Mouse (Mus musculus) heart, embryonic 13.5 days (tissue): ENCODE measurements around the gene Rffl. TPM values are rescaled to one million over a fixed set of nuclear protein-coding genes. Genes with fewer than 3 reads are reported as not detected.

Source experiments
- ATAC-seq: fragments of 200-750 bp; cut with Nextera tagmentation; 2 replicates; pipeline ENCODE4 v1.8.0; 2017; ENCODE audit warnings: moderate TSS enrichment; ENCODE audit not compliant: insufficient number of reproducible peaks, low FRiP score, low TSS enrichment; ENCODE audit errors: extremely low read depth
- H3K27ac ChIP-seq: fragments of 300-500 bp; sonication (generic); replicated peaks from 2 replicates; pipeline ENCODE4 v1.5.1; 2015; ENCODE audit warnings: moderate library complexity, mild to moderate bottlenecking, inconsistent platforms
- H3K27me3 ChIP-seq: fragments of 300-500 bp; sonication (generic); replicated peaks from 2 replicates; pipeline ENCODE4 v1.6.1; 2015; ENCODE audit warnings: mild to moderate bottlenecking, inconsistent platforms
- H3K36me3 ChIP-seq: fragments of 300-500 bp; sonication (generic); 2 replicates; pipeline ENCODE4 v1.6.1; 2015; ENCODE audit warnings: mild to moderate bottlenecking, inconsistent platforms
- H3K4me1 ChIP-seq: fragments of 300-500 bp; sonication (generic); 2 replicates; pipeline ENCODE4 v1.6.1; 2015; ENCODE audit warnings: inconsistent platforms
- H3K4me2 ChIP-seq: fragments of 300-500 bp; sonication (generic); 2 replicates; pipeline ENCODE4 v1.6.1; 2015; ENCODE audit warnings: inconsistent platforms, mild to moderate bottlenecking, moderate library complexity
- H3K4me3 ChIP-seq: fragments of 300-500 bp; sonication (generic); 2 replicates; pipeline ENCODE4 v1.5.1; 2015; ENCODE audit warnings: moderate library complexity, mild to moderate bottlenecking, inconsistent platforms
- H3K9ac ChIP-seq: fragments of 300-500 bp; sonication (generic); 2 replicates; pipeline ENCODE4 v1.6.1; 2015; ENCODE audit warnings: inconsistent platforms, mild to moderate bottlenecking, moderate library complexity
- H3K9me3 ChIP-seq: fragments of 300-500 bp; sonication (generic); 2 replicates; pipeline ENCODE4 v1.6.1; 2016; ENCODE audit warnings: inconsistent platforms
- WGBS: fragments of 180-500 bp; shearing (Covaris S2); methylation state at CpG from one replicate; pipeline ENCODE4 v1.1.7; 2015; ENCODE audit warnings: mixed read lengths; 5-methylcytosine and 5-hydroxymethylcytosine counted together
- polyA plus RNA-seq: library from polyadenylated mRNA; unstranded; fragments of >200 nt; fragmentation: Nextera tagmentation; extraction: Ambion mirVana; gene quantifications from 2 replicates; pipeline ENCODE4 v1.2.1, GENCODE M21; 2015

Rffl gene
- polyA plus RNA-seq, 1 experiment from 2014 or later = 5.3 TPM

- ATAC-seq = no peak
These were observed 15.0 kb downstream of the Rffl start for GRCm38 (mm10) chr11:82856032-82856431.

GRCm38 (mm10) chr11:82855327-82855973, 15.6 kb downstream of the Rffl start:
- Histone ChIP-seq H3K9ac (no peak overlapping the region), H3K4me3 (no peak overlapping the region), H3K9me3 (no peaks in the 10 kb centered on the region), H3K4me2 (no peak overlapping the region), H3K4me1 (peaks cover 15% of the 10 kb centered on the region), H3K27me3 (no peaks in the 10 kb centered on the region), H3K36me3 (no peaks in the 10 kb centered on the region), H3K27ac (no peak overlapping the region)
- ATAC-seq = no peak
- WGBS = 77% methylated on average over 9 of the region's 9 CpGs

More at GRCm38 (mm10) chr11:82856032-82856431, 15.0 kb downstream of the Rffl start:
- Histone ChIP-seq H3K27ac (no peak overlapping the region), H3K36me3 (no peaks in the 10 kb centered on the region), H3K9ac (no peak overlapping the region), H3K4me2 (no peak overlapping the region), H3K4me1 (peaks cover 15% of the 10 kb centered on the region), H3K27me3 (no peaks in the 10 kb centered on the region), H3K4me3 (no peak overlapping the region), H3K9me3 (no peaks in the 10 kb centered on the region)
- 85% methylated on average over 10 of the region's 10 CpGs for WGBS

- 79% methylated on average over 6 of the region's 6 CpGs for WGBS
- Histone ChIP-seq H3K4me1 (peaks cover 19% of the 10 kb centered on the region), H3K9ac (no peak overlapping the region), H3K27ac (no peak overlapping the region), H3K27me3 (no peaks in the 10 kb centered on the region), H3K4me2 (no peak overlapping the region), H3K4me3 (no peak overlapping the region), H3K36me3 (no peaks in the 10 kb centered on the region), H3K9me3 (no peaks in the 10 kb centered on the region)
- no peak for ATAC-seq
These were observed 16.9 kb downstream of the Rffl start for GRCm38 (mm10) chr11:82854111-82854510.

- H3K9ac ChIP-seq = no peak overlapping the region
- no peak for ATAC-seq
- 85% methylated on average over 7 of the region's 7 CpGs for WGBS
- H3K4me2 ChIP-seq = no peak overlapping the region
- no peaks in the 10 kb centered on the region for H3K36me3 ChIP-seq
- no peaks in the 10 kb centered on the region for H3K9me3 ChIP-seq
- no peak overlapping the region for H3K4me3 ChIP-seq
- H3K27ac ChIP-seq = no peak overlapping the region
- H3K27me3 ChIP-seq = no peaks in the 10 kb centered on the region
- peaks cover 19% of the 10 kb centered on the region for H3K4me1 ChIP-seq
These were observed 18.1 kb downstream of the Rffl start for GRCm38 (mm10) chr11:82852958-82853357.

GRCm38 (mm10) chr11:82852540-82852939, 18.5 kb downstream of the Rffl start:
- Histone ChIP-seq H3K4me3 (no peak overlapping the region), H3K9me3 (no peaks in the 10 kb centered on the region), H3K4me1 (peaks cover 19% of the 10 kb centered on the region), H3K9ac (no peak overlapping the region), H3K36me3 (no peaks in the 10 kb centered on the region), H3K27me3 (no peaks in the 10 kb centered on the region), H3K4me2 (no peak overlapping the region), H3K27ac (no peak overlapping the region)
- 80% methylated on average over 10 of the region's 10 CpGs for WGBS
- no peak for ATAC-seq

GRCm38 (mm10) chr11:82852115-82852514, 18.9 kb downstream of the Rffl start:
- Histone ChIP-seq H3K4me1 (peaks cover 21% of the 10 kb centered on the region), H3K27ac (no peak overlapping the region), H3K4me2 (no peak overlapping the region), H3K9me3 (no peaks in the 10 kb centered on the region), H3K27me3 (no peaks in the 10 kb centered on the region), H3K36me3 (no peaks in the 10 kb centered on the region), H3K9ac (no peak overlapping the region), H3K4me3 (no peak overlapping the region)
- WGBS = 79% methylated on average over 11 of the region's 11 CpGs
- no peak for ATAC-seq

- 70% methylated on average over 5 of the region's 5 CpGs for WGBS
- Histone ChIP-seq H3K36me3 (no peaks in the 10 kb centered on the region), H3K4me3 (no peak overlapping the region), H3K9ac (no peak overlapping the region), H3K27ac (no peak overlapping the region), H3K4me1 (peaks cover 26% of the 10 kb centered on the region), H3K9me3 (no peaks in the 10 kb centered on the region), H3K4me2 (no peak overlapping the region), H3K27me3 (no peaks in the 10 kb centered on the region)
- ATAC-seq = no peak
These were observed 20.8 kb downstream of the Rffl start for GRCm38 (mm10) chr11:82850259-82850658.

GRCm38 (mm10) chr11:82847571-82848000, 23.4 kb downstream of the Rffl start:
- Histone ChIP-seq H3K4me3 (no peak overlapping the region), H3K9me3 (no peaks in the 10 kb centered on the region), H3K4me2 (peak overlapping the region; percentile 18; the same call in 1 of the 2 replicates), H3K27ac (peak overlapping the region; percentile 36; the same call in 1 of the 2 replicates), H3K27me3 (no peaks in the 10 kb centered on the region), H3K9ac (0 out of 2 replicates have a peak overlapping the region, but pooled peaks have one; percentile 5), H3K36me3 (no peaks in the 10 kb centered on the region), H3K4me1 (peaks cover 35% of the 10 kb centered on the region)
- 36% methylated on average over 6 of the region's 6 CpGs for WGBS
- ATAC-seq = no peak

GRCm38 (mm10) chr11:82846938-82847337, 24.1 kb downstream of the Rffl start:
- H3K4me1 ChIP-seq = peaks cover 35% of the 10 kb centered on the region
- WGBS = 73% methylated on average over 3 of the region's 3 CpGs
- H3K9ac ChIP-seq = no peak overlapping the region
- H3K27ac ChIP-seq = peak overlapping the region; percentile 36; the same call in 1 of the 2 replicates
- ATAC-seq = no peak
- H3K4me3 ChIP-seq = no peak overlapping the region
- peak overlapping the region; percentile 18; the same call in 1 of the 2 replicates for H3K4me2 ChIP-seq
- H3K36me3 ChIP-seq = no peaks in the 10 kb centered on the region
- H3K27me3 ChIP-seq = no peaks in the 10 kb centered on the region
- no peaks in the 10 kb centered on the region for H3K9me3 ChIP-seq

GRCm38 (mm10) chr11:82846079-82846436, 25.0 kb downstream of the Rffl start:
- Histone ChIP-seq H3K4me1 (peaks cover 32% of the 10 kb centered on the region), H3K4me2 (peak overlapping the region; percentile 69), H3K9me3 (no peaks in the 10 kb centered on the region), H3K36me3 (no peaks in the 10 kb centered on the region), H3K27ac (peak overlapping the region; percentile 66), H3K27me3 (no peaks in the 10 kb centered on the region), H3K4me3 (peak overlapping the region; percentile 41), H3K9ac (peak overlapping the region; percentile 72)
- 14% methylated on average over 4 of the region's 4 CpGs for WGBS
- no peak for ATAC-seq

- peak overlapping the region; percentile 66 for H3K27ac ChIP-seq
- 15% methylated on average over 16 of the region's 16 CpGs for WGBS
These were observed 25.5 kb downstream of the Rffl start for GRCm38 (mm10) chr11:82845415-82846078.

More at GRCm38 (mm10) chr11:82845415-82846078, 25.5 kb downstream of the Rffl start:
- H3K27me3 ChIP-seq = no peaks in the 10 kb centered on the region
- H3K9ac ChIP-seq = peak overlapping the region; percentile 72
- no peaks in the 10 kb centered on the region for H3K9me3 ChIP-seq
- H3K36me3 ChIP-seq = no peaks in the 10 kb centered on the region
- ATAC-seq = peak; percentile 79; the same call in 1 of the 2 replicates
- peak overlapping the region; percentile 69 for H3K4me2 ChIP-seq
- H3K4me3 ChIP-seq = peak overlapping the region; percentile 41
- peaks cover 36% of the 10 kb centered on the region for H3K4me1 ChIP-seq
